Mouse (Mus musculus): ENCODE results near the gene Atp5f1. TPM values are rescaled to one million over a fixed set of nuclear protein-coding genes. Genes with fewer than 3 reads are reported as not detected.
A peak's percentile ranks its signal among the peaks of the same experiment; 100 is the strongest.

Gene Atp5f1
- polyA plus RNA-seq, 2 experiments from 2014 or later: 327 to 367 TPM

GRCm38 (mm10) chr3:105899394-105900147 lies 60.3 kb downstream of the Atp5f1 start:
- peak; percentile 49 for ATAC-seq

- ATAC-seq: no peak
Measured at GRCm38 (mm10) chr3:105898861-105899260, 61.0 kb downstream of the Atp5f1 start.

GRCm38 (mm10) chr3:105898325-105898724 lies 61.6 kb downstream of the Atp5f1 start:
- no peak for ATAC-seq

DNA sequence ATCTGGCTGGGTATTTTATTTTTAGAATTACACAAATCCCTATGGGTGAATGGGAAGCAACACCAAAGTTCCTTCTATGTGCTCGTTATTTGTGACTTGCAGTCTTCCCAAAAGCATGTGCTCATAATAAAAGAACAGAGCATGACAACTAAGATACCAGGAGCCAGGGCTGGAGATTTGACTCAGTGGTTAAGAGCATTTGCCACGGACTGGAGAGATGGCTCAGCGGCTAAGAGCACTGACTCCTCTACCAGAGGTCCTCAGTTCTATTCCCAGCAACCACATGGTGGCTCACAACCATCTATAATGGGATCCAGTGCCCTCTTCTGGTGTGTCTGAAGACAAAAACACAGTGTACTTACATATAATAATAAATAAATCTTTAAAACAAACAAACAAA lies 63.1 kb downstream of the Atp5f1 start:
- no peak for ATAC-seq

DNA sequence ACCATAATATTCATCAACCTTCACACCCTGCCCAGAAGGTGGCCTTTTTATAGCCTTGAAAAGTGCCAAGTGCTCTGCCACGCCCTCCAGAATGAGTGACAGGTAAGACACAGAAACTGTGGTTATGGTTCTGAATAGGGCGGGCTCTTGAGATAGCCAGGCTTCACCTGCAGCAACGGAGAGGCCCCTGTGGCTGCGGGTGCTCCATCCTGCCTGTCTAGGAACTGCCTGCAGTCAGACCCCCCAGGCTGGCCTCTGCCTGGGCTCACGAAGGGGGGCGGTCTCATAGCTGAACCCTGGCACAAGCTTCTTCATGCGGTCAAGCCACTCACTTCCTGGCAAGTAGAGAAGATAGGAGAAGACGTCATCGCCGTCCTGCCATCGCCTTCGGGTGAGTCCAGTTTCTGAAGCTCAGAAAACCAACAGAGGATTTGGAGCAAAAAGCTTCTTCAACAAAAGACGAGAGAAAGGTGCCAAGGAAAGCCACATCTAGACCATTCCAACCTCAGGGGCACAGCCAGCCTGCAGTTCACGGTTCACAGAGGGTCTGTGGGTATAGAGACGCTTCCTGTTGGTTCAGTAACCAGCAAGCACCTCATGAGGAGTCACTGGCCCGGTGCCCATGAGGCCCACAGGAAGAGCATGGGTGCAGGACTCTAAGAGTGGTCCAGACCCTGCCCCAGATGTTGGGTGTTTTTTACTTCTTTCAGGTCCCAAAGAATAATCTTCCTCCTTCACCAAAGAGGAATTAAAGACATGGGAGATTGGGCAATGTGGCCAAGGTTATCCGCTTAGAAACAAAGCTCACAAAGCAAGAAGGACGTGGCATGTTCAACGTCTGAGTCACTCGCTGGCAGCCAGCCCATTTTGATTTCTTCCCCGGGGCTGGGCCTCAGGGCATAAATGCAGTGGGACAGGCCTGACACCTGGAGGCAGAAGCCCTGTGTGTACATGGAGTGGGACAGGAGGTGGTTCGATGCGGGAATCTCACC lies 65.0 kb downstream of the Atp5f1 start:
- peak; percentile 42 for ATAC-seq

DNA sequence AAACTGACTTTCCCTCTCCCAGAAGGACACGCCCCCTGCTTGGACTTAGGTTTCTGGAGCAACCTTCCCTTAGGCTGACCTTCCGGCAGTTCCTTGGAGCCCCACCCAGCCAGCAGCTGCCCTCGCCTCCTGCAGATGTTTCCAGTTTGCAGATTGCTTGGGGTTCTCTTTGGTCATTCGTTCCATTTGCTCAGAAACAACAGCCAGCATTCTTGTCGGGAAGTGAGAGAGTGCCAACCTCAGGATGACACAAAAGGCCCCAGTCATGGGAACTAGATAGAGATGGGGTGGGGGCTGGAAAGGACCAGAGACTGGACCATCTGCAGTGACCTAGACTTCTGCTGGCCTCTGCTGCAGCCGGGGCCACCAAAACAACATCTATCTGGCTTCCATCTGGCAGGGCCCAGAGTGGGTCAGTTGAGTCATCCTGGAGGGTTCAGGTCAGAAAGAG lies 65.9 kb downstream of the Atp5f1 start:
- no peak for ATAC-seq

Other genes with a start within 250 kb of the Atp5f1 start
- gene Rap1a, start 158.8 kb downstream of the Atp5f1 start, polyA plus RNA-seq (2017; shearing (Covaris generic)): 100 to 1,000 TPM; 120 to 139 TPM
- not detected for gene Adora3, start 89.2 kb downstream of the Atp5f1 start, polyA plus RNA-seq (2017; shearing (Covaris generic))
- not detected for gene Tmigd3, start 89.2 kb downstream of the Atp5f1 start, polyA plus RNA-seq (2017; shearing (Covaris generic))
- under 1 TPM; 0.51 to 0.61 TPM for gene I830077J02Rik, start 27.4 kb downstream of the Atp5f1 start, polyA plus RNA-seq (2017; shearing (Covaris generic))
- 10 to 100 TPM; 67.3 to 77.9 TPM for gene Wdr77, start 730 bp downstream of the Atp5f1 start, polyA plus RNA-seq (2017; shearing (Covaris generic))
- gene Ovgp1, start 13.6 kb upstream of the Atp5f1 start, polyA plus RNA-seq (2017; shearing (Covaris generic)): 1 to 10 TPM; 5.6 to 7.3 TPM
- 1 to 10 TPM in 1 of 2 experiments, not detected in 1; 2.4 TPM for gene Pifo, start 54.5 kb upstream of the Atp5f1 start, polyA plus RNA-seq (2017; shearing (Covaris generic))
- gene Chil5, start 72.7 kb upstream of the Atp5f1 start, polyA plus RNA-seq (2017; shearing (Covaris generic)): 10 to 100 TPM in 1 of 2 experiments, 1 to 10 TPM in 1; 9.4 to 10.6 TPM
- gene Chia1, start 153.1 kb upstream of the Atp5f1 start, polyA plus RNA-seq (2017; shearing (Covaris generic)): not detected
- not detected for gene Chil3, start 207.5 kb upstream of the Atp5f1 start, polyA plus RNA-seq (2017; shearing (Covaris generic))